Mouse (Mus musculus) lung, postnatal 0 days (tissue): Measurements from ENCODE around the gene Egfem1. TPM values are rescaled to one million over a fixed set of nuclear protein-coding genes. Genes with fewer than 3 reads are reported as not detected.

ENCODE experiments used
- ATAC-seq: fragments of 200-750 bp; cut with Nextera tagmentation; 2 replicates; pipeline ENCODE4 v1.8.0; 2017; ENCODE audit warnings: moderate library complexity
- DNase-seq: peaks from one replicate; pipeline ENCODE4 v3.0.0-alpha.2; 2016; ENCODE audit warnings: low spot score
- H3K27ac ChIP-seq: fragments of 300-500 bp; sonication (generic); 2 replicates; pipeline ENCODE4 v1.5.1; 2014; ENCODE audit warnings: antibody characterized with exemption, mild to moderate bottlenecking, low read length, mixed read lengths
- H3K27me3 ChIP-seq: fragments of 300-500 bp; sonication (generic); replicated peaks from 2 replicates; pipeline ENCODE4 v1.6.1; 2014; ENCODE audit warnings: low read length, mixed read lengths; ENCODE audit not compliant: insufficient read depth
- H3K36me3 ChIP-seq: fragments of 300-500 bp; sonication (generic); 2 replicates; pipeline ENCODE4 v1.6.1; 2014; ENCODE audit warnings: low read length, mixed read lengths; ENCODE audit not compliant: insufficient read depth
- H3K4me1 ChIP-seq: fragments of 300-500 bp; sonication (generic); 2 replicates; pipeline ENCODE4 v1.6.1; 2014; ENCODE audit warnings: antibody characterized with exemption, low read depth, low read length, mixed read lengths; ENCODE audit not compliant: insufficient read depth
- H3K4me2 ChIP-seq: fragments of 300-500 bp; sonication (generic); replicated peaks from 2 replicates; pipeline ENCODE4 v1.6.1; 2014; ENCODE audit warnings: low read depth, mild to moderate bottlenecking, low read length, moderate library complexity, mixed read lengths
- H3K4me3 ChIP-seq: fragments of 300-500 bp; sonication (generic); 2 replicates; pipeline ENCODE4 v1.5.1; 2014; ENCODE audit warnings: low read depth, low read length
- H3K9ac ChIP-seq: fragments of 300-500 bp; sonication (generic); replicated peaks from 2 replicates; pipeline ENCODE4 v1.6.1; 2014; ENCODE audit warnings: low read depth, mild to moderate bottlenecking
- H3K9me3 ChIP-seq: fragments of 300-500 bp; sonication (generic); 2 replicates; pipeline ENCODE4 v1.6.1; 2016; ENCODE audit warnings: low read length, mixed read lengths
- CTCF ChIP-seq: IDR thresholded peaks from 2 replicates; pipeline ENCODE4 v1.5.1; 2016; ENCODE audit warnings: antibody characterized with exemption, mild to moderate bottlenecking
- EP300 ChIP-seq: IDR thresholded peaks from 2 replicates; pipeline ENCODE4 v1.6.1; 2016; ENCODE audit warnings: antibody characterized with exemption, mild to moderate bottlenecking, control low read depth
- WGBS: fragments of 180-500 bp; shearing (Covaris S2); extraction: QIAGEN DNeasy Blood & Tissue Kit; methylation state at CpG from one replicate; pipeline ENCODE4 v1.1.7; 2014; 5-methylcytosine and 5-hydroxymethylcytosine counted together
- polyA plus RNA-seq: library from polyadenylated mRNA; unstranded; fragments of >200 nt; fragmentation: Nextera tagmentation; extraction: Ambion mirVana; gene quantifications from 2 replicates; pipeline ENCODE4 v1.2.1, GENCODE M21; 2015

Egfem1 gene
- polyA plus RNA-seq, 1 experiment from 2014 or later, result 19.7 TPM

DNA sequence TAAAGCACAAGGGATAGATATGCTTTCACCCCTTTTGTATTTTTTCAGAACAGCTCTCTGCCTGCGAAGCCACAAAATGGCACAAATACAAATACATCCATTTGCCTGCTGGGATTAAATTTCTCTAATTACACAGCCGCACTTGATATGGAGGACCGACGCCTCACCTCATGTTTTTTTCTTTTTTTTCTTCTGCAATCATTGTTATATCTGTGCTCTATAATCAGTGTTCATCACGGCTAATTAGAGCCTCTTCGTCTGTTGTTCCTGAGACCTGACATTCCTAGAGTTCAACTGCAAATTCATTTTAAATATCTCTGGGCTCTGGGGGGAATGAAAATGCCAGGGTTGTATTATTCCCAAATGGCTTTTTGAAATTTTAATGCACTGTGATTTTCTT lies 417.4 kb downstream of the Egfem1 start:
- no peak for ATAC-seq
- no peak for TF ChIP-seq CTCF
- TF ChIP-seq EP300, result no peak

DNA sequence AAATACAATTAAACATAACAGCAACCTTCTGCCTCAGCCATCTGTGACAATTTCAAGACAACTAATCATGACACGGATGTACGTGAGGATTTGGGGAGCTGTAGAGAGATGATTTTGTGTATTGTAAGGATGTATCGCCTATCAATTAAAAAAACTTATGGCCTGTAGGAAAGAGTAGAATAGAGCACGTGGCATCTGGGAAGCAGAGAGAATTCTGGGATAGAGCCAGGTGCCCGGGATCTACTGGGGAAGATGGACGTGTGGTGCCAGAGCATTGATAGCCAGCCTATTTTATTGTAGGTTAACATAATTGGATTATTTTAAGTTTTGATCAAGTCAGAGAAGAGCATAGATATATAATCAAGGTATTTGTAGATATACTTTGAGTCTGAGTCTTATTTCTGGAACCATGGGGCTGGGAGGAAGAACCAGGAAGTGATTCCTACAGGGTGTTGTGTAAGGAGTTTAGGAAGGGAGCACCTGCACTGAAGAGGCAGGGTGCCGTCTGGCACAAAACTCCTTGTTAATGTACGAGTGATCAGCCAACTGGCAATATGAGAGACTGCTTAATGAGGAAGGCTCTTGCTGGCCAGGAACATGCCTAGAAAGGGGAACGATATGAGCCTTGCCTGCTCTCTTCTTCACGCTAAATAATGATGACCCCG lies 443.6 kb downstream of the Egfem1 start:
- ATAC-seq (no peak), DNase-seq (no peak)
- H3K36me3 ChIP-seq, result no peaks in the 10 kb centered on the region
- H3K4me1 ChIP-seq, result no peaks in the 10 kb centered on the region
- H3K9ac ChIP-seq, result no peak overlapping the region
- H3K4me3 ChIP-seq, result no peak overlapping the region
- no peak for TF ChIP-seq CTCF
- no peak for TF ChIP-seq EP300
- H3K9me3 ChIP-seq, result no peaks in the 10 kb centered on the region
- H3K4me2 ChIP-seq, result no peak overlapping the region
- H3K27me3 ChIP-seq, result no peaks in the 10 kb centered on the region
- H3K27ac ChIP-seq, result no peak overlapping the region
- 84% methylated on average over 11 of the region's 11 CpGs for WGBS

More for the DNA sequence above, 417.4 kb downstream of the Egfem1 start:
- no peak overlapping the region for H3K4me3 ChIP-seq
- H3K4me1 ChIP-seq, result no peaks in the 10 kb centered on the region
- H3K27me3 ChIP-seq, result no peaks in the 10 kb centered on the region
- no peak for DNase-seq
- no peaks in the 10 kb centered on the region for H3K9me3 ChIP-seq
- 85% methylated on average over 6 of the region's 6 CpGs for WGBS
- H3K36me3 ChIP-seq, result no peaks in the 10 kb centered on the region
- H3K27ac ChIP-seq, result no peak overlapping the region
- H3K9ac ChIP-seq, result no peak overlapping the region
- H3K4me2 ChIP-seq, result no peak overlapping the region

DNA sequence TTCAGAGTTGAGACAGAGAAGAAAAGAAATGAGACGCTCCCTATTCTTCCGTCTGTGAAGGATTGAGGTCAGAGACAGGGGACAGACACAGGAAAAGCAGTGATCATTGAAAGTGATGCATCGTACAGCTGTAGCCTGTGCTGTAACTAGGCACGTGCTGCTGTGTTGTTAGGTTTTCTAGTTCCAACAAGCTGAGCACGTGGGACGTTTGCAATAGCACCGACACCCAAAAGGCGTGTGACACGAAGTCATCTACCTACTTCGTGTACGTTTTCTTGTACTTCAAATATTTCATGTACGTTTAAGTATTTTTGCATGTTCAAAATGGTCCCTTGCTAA lies 444.1 kb downstream of the Egfem1 start:
- no peak overlapping the region for H3K4me3 ChIP-seq
- no peaks in the 10 kb centered on the region for H3K4me1 ChIP-seq
- DNase-seq (no peak), ATAC-seq (no peak)
- WGBS, result 85% methylated on average over 12 of the region's 12 CpGs
- H3K36me3 ChIP-seq, result no peaks in the 10 kb centered on the region
- TF ChIP-seq CTCF (no peak), EP300 (no peak)
- H3K27me3 ChIP-seq, result no peaks in the 10 kb centered on the region
- no peak overlapping the region for H3K4me2 ChIP-seq
- H3K27ac ChIP-seq, result no peak overlapping the region
- H3K9ac ChIP-seq, result no peak overlapping the region
- H3K9me3 ChIP-seq, result no peaks in the 10 kb centered on the region

DNA sequence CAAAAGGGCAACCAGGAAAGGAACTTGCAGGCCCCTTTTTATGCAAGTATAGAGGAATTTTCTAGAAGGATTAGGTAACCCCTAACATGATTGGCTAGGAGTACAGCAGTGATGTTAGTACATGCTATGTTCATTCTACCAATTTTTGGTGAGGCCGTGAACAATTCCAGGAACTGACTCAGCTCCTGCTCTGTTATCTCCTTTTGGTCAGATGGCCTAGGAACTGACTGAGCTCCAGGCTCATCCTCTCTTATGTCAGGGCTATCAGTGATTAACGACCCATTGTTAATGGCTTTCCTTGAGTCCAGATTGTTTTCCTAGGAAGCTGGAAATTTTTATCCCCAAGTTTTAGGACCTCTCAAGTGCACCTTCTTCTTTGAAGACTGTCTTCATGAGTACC lies 457.4 kb downstream of the Egfem1 start:
- WGBS, result 37% methylated on average over 2 of the region's 2 CpGs
- H3K27ac ChIP-seq, result no peak overlapping the region

DNA sequence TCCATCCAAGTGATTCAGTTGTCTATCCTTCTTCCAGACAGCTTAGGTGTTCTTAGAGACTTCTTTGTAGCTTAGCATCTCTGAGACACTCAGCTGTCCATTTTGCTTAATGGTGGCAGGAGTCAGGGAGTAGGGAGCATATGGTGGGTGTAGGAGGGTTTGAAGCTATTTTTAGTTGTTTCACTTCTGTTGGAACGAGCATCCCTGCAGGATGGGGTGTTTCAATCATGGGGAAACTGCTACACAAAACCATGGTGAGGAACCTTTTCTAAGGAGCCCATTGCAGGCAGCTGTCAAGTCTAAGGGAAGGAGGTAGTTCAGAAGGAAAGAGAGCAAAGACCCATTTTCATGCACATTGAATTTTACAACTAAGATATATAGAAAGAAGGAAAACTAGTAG lies 458.1 kb downstream of the Egfem1 start:
- Histone ChIP-seq H3K4me1 (no peaks in the 10 kb centered on the region), H3K27me3 (no peaks in the 10 kb centered on the region), H3K36me3 (no peaks in the 10 kb centered on the region), H3K4me3 (no peak overlapping the region), H3K27ac (no peak overlapping the region), H3K9me3 (no peaks in the 10 kb centered on the region), H3K4me2 (no peak overlapping the region), H3K9ac (no peak overlapping the region)
- no peak for DNase-seq
- WGBS, result 26% methylated on average over 1 of the region's 1 CpGs
- no peak for ATAC-seq
- no peak for TF ChIP-seq CTCF
- no peak for TF ChIP-seq EP300

More for the DNA sequence above, 457.4 kb downstream of the Egfem1 start:
- ATAC-seq (peak; percentile 91), DNase-seq (peak; percentile 62)
- no peak overlapping the region for H3K4me2 ChIP-seq
- H3K9me3 ChIP-seq, result no peaks in the 10 kb centered on the region
- TF ChIP-seq CTCF (no peak), EP300 (peak; percentile 92)
- H3K4me1 ChIP-seq, result no peaks in the 10 kb centered on the region
- no peaks in the 10 kb centered on the region for H3K36me3 ChIP-seq
- H3K27me3 ChIP-seq, result no peaks in the 10 kb centered on the region
- no peak overlapping the region for H3K4me3 ChIP-seq
- no peak overlapping the region for H3K9ac ChIP-seq

DNA sequence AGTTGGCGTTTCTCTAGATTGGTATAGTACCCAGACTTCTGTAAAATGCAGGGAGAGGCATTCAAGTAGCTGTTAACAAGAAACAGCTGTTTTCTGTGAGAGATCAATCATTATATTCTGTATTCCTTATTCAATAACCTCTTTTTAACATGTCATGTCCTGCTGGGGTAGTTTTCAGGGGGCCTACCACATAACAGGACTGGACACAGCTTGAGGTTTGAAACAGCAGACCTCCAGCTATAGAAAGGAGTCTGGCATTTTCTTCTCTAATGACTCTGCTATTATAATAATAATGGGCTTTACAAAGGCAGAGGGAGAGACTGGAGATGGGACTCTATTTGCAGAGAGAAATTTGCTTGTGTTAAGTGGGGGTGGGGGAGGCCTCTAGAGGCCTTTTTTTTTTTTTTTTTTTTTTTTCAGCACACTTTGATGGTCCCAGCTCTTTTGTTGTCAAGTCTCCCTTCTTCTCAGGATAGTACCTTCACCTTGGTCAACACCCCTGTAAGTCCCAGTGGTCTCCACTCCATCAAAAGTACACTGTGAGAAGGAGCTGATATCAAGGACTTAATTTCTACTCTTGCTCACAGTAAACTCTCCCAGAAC lies 459.8 kb downstream of the Egfem1 start:
- Histone ChIP-seq H3K9me3 (no peaks in the 10 kb centered on the region), H3K27ac (no peak overlapping the region), H3K4me2 (no peak overlapping the region), H3K4me3 (no peak overlapping the region), H3K9ac (no peak overlapping the region), H3K27me3 (no peaks in the 10 kb centered on the region), H3K36me3 (no peaks in the 10 kb centered on the region), H3K4me1 (no peaks in the 10 kb centered on the region)
- TF ChIP-seq EP300 (no peak), CTCF (no peak)
- ATAC-seq, result no peak
- 48% methylated on average over 1 of the region's 1 CpGs for WGBS
- DNase-seq, result no peak
